Mouse (Mus musculus) E14TG2a.4 (cell line): ENCODE measurements around the gene Mad1l1.

Source experiments
- H3K27me3 ChIP-seq: 2 replicates; pipeline ENCODE4 v1.6.1; 2014; ENCODE audit warnings: low read length, control low read depth; ENCODE audit not compliant: insufficient read depth
- H3K36me3 ChIP-seq: 2 replicates; pipeline ENCODE4 v1.6.1; 2014; ENCODE audit warnings: low read length, control low read depth; ENCODE audit not compliant: insufficient read depth
- H3K4me1 ChIP-seq: replicated peaks from 2 replicates; pipeline ENCODE4 v1.6.1; 2014; ENCODE audit warnings: low read depth, low read length, control low read depth
- H3K4me3 ChIP-seq: replicated peaks from 2 replicates; pipeline ENCODE4 v1.5.1; 2014; ENCODE audit warnings: mild to moderate bottlenecking, low read length
- H3K9me3 ChIP-seq: 2 replicates; pipeline ENCODE4 v1.6.1; 2014; ENCODE audit warnings: low read length, control low read depth
- CTCF ChIP-seq: conservative IDR thresholded peaks from 2 replicates; pipeline ENCODE4 v1.5.1; 2014; ENCODE audit warnings: low read length
- NANOG ChIP-seq: IDR thresholded peaks from 2 replicates; pipeline ENCODE4 v1.6.1; 2014; ENCODE audit warnings: borderline replicate concordance, low read length, mixed read lengths
- POU5F1 ChIP-seq: IDR thresholded peaks from 2 replicates; pipeline ENCODE4 v1.6.1; 2014; ENCODE audit warnings: low read length, borderline replicate concordance

The Mad1l1 gene

GRCm38 (mm10) chr5:140095203-140095602 lies 226.1 kb downstream of the Mad1l1 start:
- Histone ChIP-seq H3K9me3 (no peaks in the 10 kb centered on the region), H3K36me3 (peaks cover 64% of the 10 kb centered on the region), H3K27me3 (no peaks in the 10 kb centered on the region), H3K4me3 (no peak overlapping the region), H3K4me1 (no peaks in the 10 kb centered on the region; the same call in 1 of the 2 replicates)
- no peak for TF ChIP-seq CTCF
- TF ChIP-seq NANOG, result no peak
- TF ChIP-seq POU5F1, result no peak

GRCm38 (mm10) chr5:140093489-140093888 lies 227.9 kb downstream of the Mad1l1 start:
- no peak for TF ChIP-seq POU5F1
- TF ChIP-seq NANOG, result no peak
- Histone ChIP-seq H3K36me3 (peaks cover 61% of the 10 kb centered on the region), H3K4me1 (no peaks in the 10 kb centered on the region; the same call in 1 of the 2 replicates), H3K27me3 (no peaks in the 10 kb centered on the region), H3K9me3 (no peaks in the 10 kb centered on the region), H3K4me3 (no peak overlapping the region)

GRCm38 (mm10) chr5:140091601-140092000 lies 229.8 kb downstream of the Mad1l1 start:
- TF ChIP-seq CTCF, result no peak
- no peak for TF ChIP-seq NANOG
- no peak for TF ChIP-seq POU5F1
- Histone ChIP-seq H3K9me3 (no peaks in the 10 kb centered on the region), H3K4me3 (no peak overlapping the region), H3K4me1 (no peaks in the 10 kb centered on the region; the same call in 1 of the 2 replicates), H3K27me3 (no peaks in the 10 kb centered on the region), H3K36me3 (peaks cover 80% of the 10 kb centered on the region)

- H3K4me3 ChIP-seq, result no peak overlapping the region
- H3K27me3 ChIP-seq, result no peaks in the 10 kb centered on the region
- peaks cover 85% of the 10 kb centered on the region for H3K36me3 ChIP-seq
- H3K9me3 ChIP-seq, result peaks cover 12% of the 10 kb centered on the region
- TF ChIP-seq POU5F1, result no peak
- TF ChIP-seq CTCF, result no peak
- no peak for TF ChIP-seq NANOG
- H3K4me1 ChIP-seq, result no peaks in the 10 kb centered on the region; the same call in 1 of the 2 replicates
Measured at GRCm38 (mm10) chr5:140089263-140089662, 232.1 kb downstream of the Mad1l1 start.

GRCm38 (mm10) chr5:140087242-140087641 lies 234.1 kb downstream of the Mad1l1 start:
- Histone ChIP-seq H3K27me3 (no peaks in the 10 kb centered on the region), H3K36me3 (peaks cover 75% of the 10 kb centered on the region), H3K4me1 (peaks cover 11% of the 10 kb centered on the region), H3K9me3 (peaks cover 12% of the 10 kb centered on the region), H3K4me3 (no peak overlapping the region)
- no peak for TF ChIP-seq POU5F1
- TF ChIP-seq NANOG, result no peak
- TF ChIP-seq CTCF, result no peak

- Histone ChIP-seq H3K4me3 (no peak overlapping the region), H3K9me3 (peaks cover 12% of the 10 kb centered on the region), H3K36me3 (peaks cover 77% of the 10 kb centered on the region), H3K4me1 (peaks cover 17% of the 10 kb centered on the region), H3K27me3 (no peaks in the 10 kb centered on the region)
- no peak for TF ChIP-seq POU5F1
- no peak for TF ChIP-seq NANOG
- TF ChIP-seq CTCF, result no peak
Measured at GRCm38 (mm10) chr5:140084341-140084740, 237.0 kb downstream of the Mad1l1 start.

- Histone ChIP-seq H3K27me3 (no peaks in the 10 kb centered on the region), H3K36me3 (peaks cover 75% of the 10 kb centered on the region), H3K9me3 (peaks cover 12% of the 10 kb centered on the region), H3K4me3 (no peak overlapping the region), H3K4me1 (peaks cover 17% of the 10 kb centered on the region)
- TF ChIP-seq CTCF, result no peak
- no peak for TF ChIP-seq POU5F1
- TF ChIP-seq NANOG, result no peak
Measured at GRCm38 (mm10) chr5:140083911-140084310, 237.4 kb downstream of the Mad1l1 start.

- peaks cover 12% of the 10 kb centered on the region for H3K9me3 ChIP-seq
- peaks cover 68% of the 10 kb centered on the region for H3K36me3 ChIP-seq
- peaks cover 17% of the 10 kb centered on the region for H3K4me1 ChIP-seq
- TF ChIP-seq CTCF, result no peak
- TF ChIP-seq NANOG, result no peak
- no peak for TF ChIP-seq POU5F1
- H3K4me3 ChIP-seq, result no peak overlapping the region
- no peaks in the 10 kb centered on the region for H3K27me3 ChIP-seq
Measured at GRCm38 (mm10) chr5:140082204-140082812, 239.0 kb downstream of the Mad1l1 start.

- TF ChIP-seq NANOG, result no peak
- no peak for TF ChIP-seq POU5F1
- TF ChIP-seq CTCF, result no peak
- H3K4me1 ChIP-seq, result peaks cover 17% of the 10 kb centered on the region
- H3K36me3 ChIP-seq, result peaks cover 62% of the 10 kb centered on the region
- no peak overlapping the region for H3K4me3 ChIP-seq
- peaks cover 9% of the 10 kb centered on the region for H3K9me3 ChIP-seq
- H3K27me3 ChIP-seq, result no peaks in the 10 kb centered on the region
Measured at GRCm38 (mm10) chr5:140081084-140081483, 240.3 kb downstream of the Mad1l1 start.
